Mouse (Mus musculus) spleen, adult 2 months (tissue): ENCODE results near the gene Acot3.
"Not testable (repeated sequence)": the region's sequence is repeated elsewhere in the genome, so short reads cannot be mapped to it uniquely, and the experiment has no call there.

Experiments
- CTCF ChIP-seq: fragments of 200-500 bp; IDR thresholded peaks from 2 replicates; pipeline ENCODE4 v1.5.1; 2011; ENCODE audit warnings: mild to moderate bottlenecking, inconsistent platforms; ENCODE audit not compliant: insufficient read depth, insufficient read length, insufficient replicate concordance; ENCODE audit errors: extremely low read depth
- POLR2A ChIP-seq: fragments of 200-500 bp; IDR thresholded peaks from 2 replicates; pipeline ENCODE4 v1.6.1; 2011; ENCODE audit warnings: low read depth, low read length, inconsistent platforms

DNA sequence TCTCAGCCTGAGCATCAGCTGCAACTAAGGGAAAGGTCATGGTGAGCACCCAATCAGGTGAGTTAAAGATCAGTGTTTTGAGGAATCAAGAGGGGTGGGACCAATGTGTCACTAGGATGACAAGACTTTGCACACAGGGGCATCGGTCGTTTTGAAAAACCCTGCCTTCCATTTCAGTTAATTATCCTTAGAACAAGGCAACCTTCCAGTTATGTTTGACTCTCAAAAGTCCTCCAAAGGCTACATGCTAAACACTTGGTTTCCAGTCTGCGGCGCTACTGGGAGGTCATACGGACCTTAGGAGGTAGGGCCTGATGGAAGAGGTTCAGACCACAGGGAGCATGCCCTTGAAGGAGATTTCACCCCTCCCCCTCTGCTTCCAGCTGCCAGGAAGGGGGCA, 1.2 kb upstream of the Acot3 start:
- TF ChIP-seq POLR2A, CTCF: not testable (repeated sequence)
